Mouse (Mus musculus): ENCODE measurements at regions not wholly inside any gene's neighbourhood (a gene's known extent, or its start where the extent isn't known, plus 50 kb on each side); places are given as distances from the start of the nearest gene placed in this dataset.

- no peak for DNase-seq (ENCODE audit: low spot score in 2 of 2)
Observed at GRCm38 (mm10) chr4:40537859-40538258, 65.9 kb downstream of the Tmem215 start.

- no peak for DNase-seq (ENCODE audit: low spot score in 2 of 2)
Observed at GRCm38 (mm10) chr4:40543085-40544048, 71.4 kb downstream of the Tmem215 start.

- no peak for DNase-seq (ENCODE audit: low spot score in 2 of 2)
Observed at GRCm38 (mm10) chr4:40544056-40544455, 72.1 kb downstream of the Tmem215 start.

GRCm38 (mm10) chr4:40544806-40545205 is 72.8 kb downstream of the Tmem215 start:
- no peak for DNase-seq (ENCODE audit: low spot score in 2 of 2)

- no peak for DNase-seq (ENCODE audit: low spot score in 2 of 2)
Observed at GRCm38 (mm10) chr4:40545700-40546099, 73.7 kb downstream of the Tmem215 start.

GRCm38 (mm10) chr4:40559824-40560223 is 87.8 kb downstream of the Tmem215 start:
- DNase-seq (ENCODE audit: low spot score in 2 of 2) = no peak

- DNase-seq (ENCODE audit: low spot score in 2 of 2) = no peak
Observed at GRCm38 (mm10) chr4:40573300-40573699, 101.3 kb downstream of the Tmem215 start.

- no peak for DNase-seq (ENCODE audit: low spot score in 2 of 2)
Observed at GRCm38 (mm10) chr4:40575951-40576350, 104.0 kb downstream of the Tmem215 start.

- no peak for DNase-seq (ENCODE audit: low spot score in 2 of 2)
Observed at GRCm38 (mm10) chr4:40584436-40584835, 112.5 kb downstream of the Tmem215 start.

GRCm38 (mm10) chr4:40584940-40585571 is 113.1 kb downstream of the Tmem215 start:
- DNase-seq (ENCODE audit: low spot score in 2 of 2) = peak in 1 of 2 experiments; percentile 6

- no peak for DNase-seq (ENCODE audit: low spot score in 2 of 2)
Observed at GRCm38 (mm10) chr4:40586045-40586444, 114.1 kb downstream of the Tmem215 start.

GRCm38 (mm10) chr4:40587254-40587653 is 115.3 kb downstream of the Tmem215 start:
- no peak for DNase-seq (ENCODE audit: low spot score in 2 of 2)

GRCm38 (mm10) chr4:40593806-40594205 is 109.2 kb downstream of the Aptx start:
- DNase-seq (ENCODE audit: low spot score in 2 of 2) = no peak

- no peak for DNase-seq (ENCODE audit: low spot score in 2 of 2)
Observed at GRCm38 (mm10) chr4:40625024-40625423, 78.0 kb downstream of the Aptx start.

- no peak for DNase-seq (ENCODE audit: low spot score in 2 of 2)
Observed at GRCm38 (mm10) chr4:40625911-40626310, 77.1 kb downstream of the Aptx start.

All from layer of hippocampus, adult 8-10 months (tissue).